Mouse (Mus musculus) lung, adult 18-20 months (tissue): Measurements from ENCODE around the gene Cfd.

Source experiments
- DNase-seq, 2 experiments: peaks; one replicate each; pipeline ENCODE4 v3.0.0; 2022; ENCODE audit warnings: mixed read lengths in 2 of 2

The Cfd gene

DNA sequence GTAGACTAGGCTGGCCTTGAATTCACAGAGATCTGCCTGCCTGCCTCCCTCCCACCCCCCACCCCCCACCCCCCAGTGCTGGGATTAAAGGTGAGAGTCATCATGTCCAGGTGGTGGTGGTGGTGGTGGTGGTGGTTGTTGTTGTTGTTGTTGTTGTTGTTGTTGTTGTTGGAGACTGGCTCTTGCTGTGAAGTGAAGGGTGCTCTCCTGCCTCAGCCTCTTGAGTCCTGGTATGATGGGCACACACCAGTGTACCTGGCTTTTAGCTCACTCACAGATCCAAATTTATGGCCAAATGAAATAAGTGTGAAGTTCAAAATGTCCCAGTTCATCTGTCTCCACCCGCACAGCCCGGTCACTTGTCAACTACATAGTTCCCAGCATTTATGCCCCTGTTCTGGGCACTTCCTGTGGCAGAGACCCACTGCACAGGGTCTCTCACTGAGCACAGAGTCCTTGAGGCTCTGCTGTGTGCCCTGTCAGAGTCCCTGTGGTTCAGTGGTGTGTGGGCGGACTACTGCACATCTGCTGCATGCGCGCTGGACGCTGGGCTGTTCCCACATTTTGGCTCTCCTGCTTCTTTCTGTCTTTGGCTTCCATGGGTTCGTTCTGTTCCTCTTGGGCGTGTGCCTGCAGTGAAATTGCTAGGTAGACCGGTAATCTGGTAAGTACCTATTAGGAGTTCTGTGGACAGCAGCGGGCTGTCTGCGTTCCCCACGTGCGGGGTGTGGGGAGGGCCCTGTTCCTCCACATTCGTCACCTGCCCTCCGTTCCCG lies 44.3 kb downstream of the Cfd start:
- no peak for DNase-seq

DNA sequence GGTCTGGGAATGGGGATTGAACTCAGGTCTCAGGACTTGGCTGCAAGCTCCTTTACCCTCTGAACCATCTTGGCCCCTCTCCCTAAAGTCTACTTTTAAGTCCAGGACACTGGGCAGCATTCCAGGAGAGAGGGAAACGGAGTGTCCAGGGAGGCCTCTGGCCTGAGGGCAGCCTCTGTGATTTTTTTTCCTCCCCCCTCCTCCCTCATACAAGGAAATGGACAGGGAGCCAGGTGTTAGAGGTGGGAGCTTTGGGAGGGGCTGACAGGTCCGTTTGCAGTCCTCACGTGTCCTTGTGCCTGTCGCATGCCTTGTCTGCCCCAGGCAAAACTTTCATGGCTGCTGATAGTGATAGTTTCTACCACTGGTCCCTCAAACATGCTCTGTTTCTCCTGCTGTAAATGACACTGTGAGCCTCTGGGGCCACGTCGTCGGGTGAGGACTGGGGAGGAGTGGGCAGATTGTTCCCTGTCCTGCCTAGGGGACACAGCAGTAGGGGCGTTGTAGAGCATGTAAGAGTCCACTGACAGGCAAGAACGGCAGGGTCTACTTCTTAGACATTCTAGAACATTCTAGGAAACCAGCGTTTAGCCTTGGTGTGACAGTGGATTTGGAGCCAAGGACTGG lies 45.7 kb downstream of the Cfd start:
- DNase-seq: no peak

GRCm38 (mm10) chr10:79936911-79937441 lies 46.3 kb downstream of the Cfd start:
- DNase-seq: peak; percentile 91 to 95

GRCm38 (mm10) chr10:79937775-79938526 lies 47.3 kb downstream of the Cfd start:
- DNase-seq: no peak

GRCm38 (mm10) chr10:79940749-79941148 lies 50.1 kb downstream of the Cfd start:
- peak; percentile 48 to 61 for DNase-seq
